Mouse (Mus musculus): ENCODE results near the gene Axin1. TPM values are rescaled to one million over a fixed set of nuclear protein-coding genes. Genes with fewer than 3 reads are reported as not detected.
A peak's percentile ranks its signal among the peaks of the same experiment; 100 is the strongest.

Axin1 gene
- total and polyA plus RNA-seq, 3 experiments: 27.8 to 38.8 (median 28.5) TPM

- no peak for TF ChIP-seq KAT2A (IDR thresholded peaks at IDR 0.05; ENCODE audit: insufficient replicate concordance, low read length)
- TF ChIP-seq IRF4 (IDR thresholded peaks at IDR 0.05; ENCODE audit: low read depth, low read length): no peak
- TF ChIP-seq ELF1 (IDR thresholded peaks at IDR 0.05; ENCODE audit: low read depth, low read length): no peak
- no peak for TF ChIP-seq ZNF384 (IDR thresholded peaks at IDR 0.05; ENCODE audit: low read depth, low read length)
- TF ChIP-seq MAX (IDR thresholded peaks at IDR 0.05; ENCODE audit: low read length): no peak
- no peak for TF ChIP-seq NRF1 (IDR thresholded peaks at IDR 0.05; ENCODE audit: low read depth, low read length)
- TF ChIP-seq JUND (conservative IDR thresholded peaks at IDR 0.05; ENCODE audit: low read depth, low read length): no peak
- TF ChIP-seq TBP (conservative IDR thresholded peaks at IDR 0.05; ENCODE audit: low read depth, low read length): no peak
- TF ChIP-seq POLR2A (IDR thresholded peaks at IDR 0.05; ENCODE audit: low read depth, low read length): no peak
- TF ChIP-seq ZKSCAN1 (IDR thresholded peaks at IDR 0.05; ENCODE audit: borderline replicate concordance, low read depth, low read length): no peak
- TF ChIP-seq SIN3A (IDR thresholded peaks at IDR 0.05; ENCODE audit: low read length): no peak
- no peak for TF ChIP-seq UBTF (IDR thresholded peaks at IDR 0.05; ENCODE audit: low read depth, low read length)
- no peak for TF ChIP-seq CHD2 (IDR thresholded peaks at IDR 0.05; ENCODE audit: low read length)
- TF ChIP-seq POLR2AphosphoS2 (IDR thresholded peaks at IDR 0.05; ENCODE audit: low read depth, low read length): no peak
- no peak for TF ChIP-seq MYC (IDR thresholded peaks at IDR 0.05; ENCODE audit: low read depth, low read length)
- in situ Hi-C loops (cut with MboI; ENCODE audit: low pct_ligation_motif_present, low pct_unique_long_range_greater_than_20kb, low sequenced_read_pairs): no loop called here
- Histone ChIP-seq H3K27ac (ENCODE audit: insufficient read depth, low read depth) (no peak overlapping the region), H3K27me3 (replicated peaks) (peaks cover 21% of the 10 kb centered on the region), H3K9me3 (replicated peaks; ENCODE audit: low read length) (no peaks in the 10 kb centered on the region), H3K4me1 (ENCODE audit: control insufficient read depth in 1 of 2, insufficient read depth in 2 of 2) (peaks cover 17 to 30% of the 10 kb centered on the region in 2 experiments), H3K79me2 (replicated peaks; ENCODE audit: control insufficient read depth, extremely low read depth, insufficient read depth, poor library complexity, severe bottlenecking) (peaks cover 12% of the 10 kb centered on the region), H3K36me3 (replicated peaks in 1 of 2; ENCODE audit: control insufficient read depth in 1 of 2, insufficient read depth in 1 of 2, low read length in 1 of 2) (peaks cover 20 to 40% of the 10 kb centered on the region in 2 experiments), H3K4me3 (replicated peaks in 1 of 3; ENCODE audit: low read depth in 2 of 3, low read length in 2 of 3, poor library complexity in 1 of 3) (no peak overlapping the region), H3K4me2 (ENCODE audit: insufficient read depth, low read depth, poor library complexity, severe bottlenecking) (no peak overlapping the region), H3K9ac (ENCODE audit: insufficient read depth, low read depth) (no peak overlapping the region)
- no peak for DNase-seq (ENCODE audit: extremely low read depth)
- dilution Hi-C loops (cut with MboI; ENCODE audit: extremely low pct_ligation_motif_present, extremely low pct_unique_long_range_greater_than_20kb, low sequenced_read_pairs): no loop called here
These were observed 15.9 kb upstream of the Axin1 start for GRCm38 (mm10) chr17:26122431-26123140.

- H3K4me2 ChIP-seq (ENCODE audit: insufficient read depth, low read depth, poor library complexity, severe bottlenecking): peak within 1 kb of the TSS; percentile 75
- H3K4me1 ChIP-seq (ENCODE audit: control insufficient read depth in 1 of 2, insufficient read depth in 2 of 2): peaks cover 17 to 30% of the 10 kb centered on the region in 2 experiments
- in situ Hi-C loops (cut with MboI; ENCODE audit: low pct_ligation_motif_present, low pct_unique_long_range_greater_than_20kb, low sequenced_read_pairs): no loop called here
- peak; percentile 96 for DNase-seq (ENCODE audit: extremely low read depth)
- dilution Hi-C loops (cut with MboI; ENCODE audit: extremely low pct_ligation_motif_present, extremely low pct_unique_long_range_greater_than_20kb, low sequenced_read_pairs): no loop called here
- peaks cover 12% of the 10 kb centered on the region for H3K79me2 ChIP-seq (replicated peaks; ENCODE audit: control insufficient read depth, extremely low read depth, insufficient read depth, poor library complexity, severe bottlenecking)
- peak within 1 kb of the TSS; percentile 69 for H3K9ac ChIP-seq (ENCODE audit: insufficient read depth, low read depth)
- no peak within 1 kb of the TSS for H3K27ac ChIP-seq (ENCODE audit: insufficient read depth, low read depth)
- H3K4me3 ChIP-seq (replicated peaks in 1 of 3; ENCODE audit: low read depth in 2 of 3, low read length in 2 of 3, poor library complexity in 1 of 3): peak within 1 kb of the TSS; percentile 74 to 99 (median 94)
- H3K27me3 ChIP-seq (replicated peaks): peaks cover 14% of the 10 kb centered on the region
- peaks cover 24 to 47% of the 10 kb centered on the region in 2 experiments for H3K36me3 ChIP-seq (replicated peaks in 1 of 2; ENCODE audit: control insufficient read depth in 1 of 2, insufficient read depth in 1 of 2, low read length in 1 of 2)
- no peaks in the 10 kb centered on the region for H3K9me3 ChIP-seq (replicated peaks; ENCODE audit: low read length)
- TF ChIP-seq MAX (IDR thresholded peaks at IDR 0.05; ENCODE audit: low read length) (peak; percentile 45; the same call in 1 of the 2 replicates), JUN (IDR thresholded peaks at IDR 0.05; ENCODE audit: insufficient read depth, low read depth, low read length) (no peak), CHD1 (IDR thresholded peaks at IDR 0.05; ENCODE audit: low read depth, low read length) (no peak), POLR2A (IDR thresholded peaks at IDR 0.05; ENCODE audit: low read depth, low read length) (peak; percentile 97), KAT2A (IDR thresholded peaks at IDR 0.05; ENCODE audit: insufficient replicate concordance, low read length) (peak; percentile 68; the same call in 1 of the 2 replicates), MEF2A (IDR thresholded peaks at IDR 0.05; ENCODE audit: borderline replicate concordance, low read depth, low read length) (peak; percentile 61; the same call in 1 of the 2 replicates), TCF12 (IDR thresholded peaks at IDR 0.05; ENCODE audit: low read depth, low read length) (peak; percentile 67; the same call in 1 of the 2 replicates), TBP (conservative IDR thresholded peaks at IDR 0.05; ENCODE audit: low read depth, low read length) (0 out of 2 replicates have a peak, but pooled peaks have one; percentile 63), MAZ (IDR thresholded peaks at IDR 0.05; ENCODE audit: low read depth, low read length) (peak; percentile 55; the same call in 1 of the 2 replicates), HCFC1 (IDR thresholded peaks at IDR 0.05; ENCODE audit: low read depth, low read length) (peak; percentile 88), E2F4 (IDR thresholded peaks at IDR 0.05; ENCODE audit: insufficient replicate concordance, low read depth, low read length) (peak; percentile 76; the same call in 1 of the 2 replicates), ZKSCAN1 (IDR thresholded peaks at IDR 0.05; ENCODE audit: borderline replicate concordance, low read depth, low read length) (no peak), SIN3A (IDR thresholded peaks at IDR 0.05; ENCODE audit: low read length) (peak; percentile 54; the same call in 1 of the 2 replicates), MXI1 (IDR thresholded peaks at IDR 0.05; ENCODE audit: low read depth, low read length) (0 out of 2 replicates have a peak, but pooled peaks have one; percentile 53), POLR2AphosphoS2 (IDR thresholded peaks at IDR 0.05; ENCODE audit: low read depth, low read length) (peak; percentile 85; the same call in 1 of the 2 replicates), NELFE (IDR thresholded peaks at IDR 0.05; ENCODE audit: low read depth, low read length) (peak; percentile 93), IRF4 (IDR thresholded peaks at IDR 0.05; ENCODE audit: low read depth, low read length) (0 out of 2 replicates have a peak, but pooled peaks have one; percentile 51), GABPA (IDR thresholded peaks at IDR 0.05; ENCODE audit: insufficient replicate concordance, low read depth, low read length) (no peak; the same call in 1 of the 2 replicates), NRF1 (IDR thresholded peaks at IDR 0.05; ENCODE audit: low read depth, low read length) (peak; percentile 61), ZMIZ1 (IDR thresholded peaks at IDR 0.05; ENCODE audit: low read depth, low read length) (peak; percentile 80), ELF1 (IDR thresholded peaks at IDR 0.05; ENCODE audit: low read depth, low read length) (peak; percentile 73), ZC3H11A (IDR thresholded peaks at IDR 0.05; ENCODE audit: low read depth, low read length) (no peak), PAX5 (IDR thresholded peaks at IDR 0.05; ENCODE audit: low read length) (no peak)
These were observed 15.2 kb upstream of the Axin1 start, which contains the start of gene Mrpl28 for GRCm38 (mm10) chr17:26123267-26123684. Mrpl28 (plus strand) TSS chr17:26123500.

Measured in CH12.LX (cell line).